Mouse (Mus musculus): ENCODE results near the gene Itpr2.
A peak's percentile ranks its signal among the peaks of the same experiment; 100 is the strongest.

Itpr2 gene

GRCm38 (mm10) chr6:146464014-146464644 is 37.9 kb downstream of the Itpr2 start:
- DNase-seq: no peak

- DNase-seq: no peak
These were observed 41.1 kb downstream of the Itpr2 start for GRCm38 (mm10) chr6:146460936-146461335.

- no peak for DNase-seq
These were observed 43.6 kb downstream of the Itpr2 start for GRCm38 (mm10) chr6:146458436-146458835.

- no peak for DNase-seq
These were observed 45.3 kb downstream of the Itpr2 start for GRCm38 (mm10) chr6:146456741-146457140.

- no peak for DNase-seq
These were observed 47.2 kb downstream of the Itpr2 start for GRCm38 (mm10) chr6:146454520-146455511.

GRCm38 (mm10) chr6:146452474-146452873 is 49.5 kb downstream of the Itpr2 start:
- DNase-seq: no peak

GRCm38 (mm10) chr6:146446032-146446704 is 55.9 kb downstream of the Itpr2 start:
- peak; percentile 13 for DNase-seq

- DNase-seq: no peak
These were observed 62.2 kb downstream of the Itpr2 start for GRCm38 (mm10) chr6:146439826-146440225.

GRCm38 (mm10) chr6:146439071-146439818 is 62.8 kb downstream of the Itpr2 start:
- DNase-seq: no peak

GRCm38 (mm10) chr6:146438057-146438456 is 64.0 kb downstream of the Itpr2 start:
- DNase-seq: no peak

- DNase-seq: no peak
These were observed 65.0 kb downstream of the Itpr2 start for GRCm38 (mm10) chr6:146436916-146437496.

GRCm38 (mm10) chr6:146434217-146434616 is 67.8 kb downstream of the Itpr2 start:
- DNase-seq: no peak

GRCm38 (mm10) chr6:146432218-146432865 is 69.7 kb downstream of the Itpr2 start:
- DNase-seq: no peak

GRCm38 (mm10) chr6:146431777-146432176 is 70.2 kb downstream of the Itpr2 start:
- DNase-seq: no peak

- no peak for DNase-seq
These were observed 72.2 kb downstream of the Itpr2 start for GRCm38 (mm10) chr6:146429694-146430380.

- no peak for DNase-seq
These were observed 77.2 kb downstream of the Itpr2 start for GRCm38 (mm10) chr6:146424778-146425177.

- DNase-seq: no peak
These were observed 77.7 kb downstream of the Itpr2 start for GRCm38 (mm10) chr6:146424326-146424725.

- no peak for DNase-seq
These were observed 81.3 kb downstream of the Itpr2 start for GRCm38 (mm10) chr6:146420718-146421117.

- no peak for DNase-seq
These were observed 85.6 kb downstream of the Itpr2 start for GRCm38 (mm10) chr6:146416461-146416860.

GRCm38 (mm10) chr6:146414094-146414493 is 87.9 kb downstream of the Itpr2 start:
- no peak for DNase-seq

GRCm38 (mm10) chr6:146411446-146412070 is 90.5 kb downstream of the Itpr2 start:
- no peak for DNase-seq
